Mouse (Mus musculus): ENCODE results near the gene Gng8. TPM values are rescaled to one million over a fixed set of nuclear protein-coding genes. Genes with fewer than 3 reads are reported as not detected.

The Gng8 gene
- polyA plus RNA-seq, 1 experiment from 2014 or later, result 12.1 TPM

DNA sequence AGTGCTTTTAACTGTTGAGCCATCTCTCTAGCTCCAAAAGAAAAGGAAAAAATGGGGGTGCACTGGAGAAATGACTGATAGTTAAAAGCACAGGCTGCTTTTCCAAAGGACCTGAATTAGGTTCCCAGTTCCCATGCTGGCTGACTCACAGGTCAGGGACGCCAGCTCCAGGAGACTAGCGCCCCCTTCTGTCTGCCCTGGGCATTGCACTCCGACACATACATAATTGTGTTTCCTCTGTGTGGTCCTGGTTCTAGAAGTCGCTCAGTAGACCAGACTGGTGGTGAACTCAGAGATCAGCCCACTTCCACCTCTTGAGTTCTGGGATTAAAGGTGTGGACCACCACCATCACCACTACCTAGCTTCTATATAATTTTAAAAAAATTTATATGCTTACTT is 45.7 kb downstream of the Gng8 start:
- H3K4me1 ChIP-seq, result peaks cover 35% of the 10 kb centered on the region
- H3K27ac ChIP-seq, result no peak overlapping the region
- no peaks in the 10 kb centered on the region for H3K9me3 ChIP-seq (replicated peaks)
- H3K4me3 ChIP-seq, result no peak overlapping the region
- H3K36me3 ChIP-seq, result no peaks in the 10 kb centered on the region
- no peak overlapping the region for H3K9ac ChIP-seq
- no peaks in the 10 kb centered on the region for H3K27me3 ChIP-seq
- no peak for ATAC-seq (ENCODE audit: low FRiP score)
- H3K4me2 ChIP-seq (replicated peaks), result no peak overlapping the region
- 45% methylated on average over 4 of the region's 4 CpGs for WGBS

DNA sequence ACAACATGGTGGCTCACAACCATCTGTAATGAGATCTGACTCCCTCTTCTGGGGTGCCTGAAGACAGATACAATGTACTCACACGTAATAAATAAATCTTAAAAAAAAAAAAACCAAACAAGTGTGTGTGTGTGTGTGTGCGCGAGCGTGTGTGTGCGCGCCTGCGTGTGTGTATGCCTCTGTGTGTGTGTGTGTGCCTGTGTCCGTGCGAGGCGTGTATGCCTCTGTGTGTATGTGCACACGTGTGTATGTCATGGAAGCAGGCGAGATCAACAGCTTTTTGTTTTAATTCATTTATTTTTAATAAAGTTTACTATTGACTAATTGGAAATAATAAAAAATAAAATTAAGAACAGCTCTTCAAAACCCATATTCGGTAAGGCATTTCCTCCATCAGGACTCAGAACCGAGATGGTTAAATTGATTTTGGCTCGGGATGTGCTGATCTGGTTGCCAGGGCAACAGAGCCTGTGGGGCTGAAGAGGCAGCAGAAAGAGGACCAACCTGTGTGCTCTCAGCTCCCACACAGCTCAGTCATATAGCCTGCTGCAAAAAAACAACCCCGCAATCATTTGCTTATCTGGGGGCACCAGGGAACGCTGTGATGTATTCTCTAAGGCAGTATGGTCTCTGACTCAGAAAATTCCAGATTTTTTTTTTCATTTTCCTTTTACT is 46.7 kb downstream of the Gng8 start:
- peak; percentile 77 for ATAC-seq (ENCODE audit: low FRiP score)
- Histone ChIP-seq H3K4me2 (replicated peaks) (peak overlapping the region; percentile 38), H3K4me1 (peaks cover 26% of the 10 kb centered on the region), H3K9me3 (replicated peaks) (no peaks in the 10 kb centered on the region), H3K27me3 (no peaks in the 10 kb centered on the region), H3K4me3 (no peak overlapping the region), H3K27ac (peak overlapping the region; percentile 79), H3K36me3 (no peaks in the 10 kb centered on the region), H3K9ac (no peak overlapping the region)
- 68% methylated on average over 17 of the region's 17 CpGs for WGBS

DNA sequence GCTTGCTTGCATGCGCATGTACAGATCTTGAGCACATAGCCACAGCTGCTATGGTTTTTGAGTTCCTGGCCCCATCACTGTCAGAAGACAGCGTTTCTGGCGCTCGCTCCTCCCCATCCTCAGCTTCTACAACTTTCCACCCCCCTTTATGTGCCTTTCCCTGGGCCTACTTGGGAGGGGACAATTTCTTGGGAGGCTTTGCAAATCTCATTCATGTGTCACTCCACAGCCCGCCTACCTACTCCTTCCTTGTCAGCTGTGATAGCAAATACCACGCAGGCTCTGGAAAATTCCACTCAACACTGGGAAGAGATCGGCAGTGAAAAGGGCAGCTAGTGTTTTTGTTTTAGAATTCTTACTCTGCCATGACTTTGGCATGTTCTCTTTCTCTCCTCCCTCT is 48.7 kb downstream of the Gng8 start:
- peak overlapping the region; percentile 53; the same call in 1 of the 2 replicates for H3K27ac ChIP-seq

DNA sequence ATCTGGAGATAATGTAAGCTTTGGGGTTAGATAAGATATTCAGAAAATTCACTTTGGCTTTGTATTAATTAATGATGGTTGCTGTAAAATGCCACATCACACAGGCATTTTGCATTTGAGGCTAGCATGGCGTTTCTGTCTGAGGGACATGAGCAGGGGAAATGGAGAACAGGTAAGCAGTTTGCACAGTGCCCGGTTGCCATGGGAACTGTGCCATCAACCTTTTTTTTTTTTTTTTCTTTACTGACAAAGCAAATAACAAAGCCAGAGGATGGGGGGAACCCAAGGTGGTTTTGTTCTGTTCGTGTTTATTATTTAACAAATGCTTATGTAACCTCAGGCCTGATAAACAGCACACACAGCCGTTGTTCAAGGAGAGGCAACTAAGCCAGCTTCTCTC is 51.3 kb downstream of the Gng8 start:
- WGBS, result 50% methylated on average over 4 of the region's 4 CpGs
- Histone ChIP-seq H3K36me3 (no peaks in the 10 kb centered on the region), H3K4me3 (no peak overlapping the region), H3K4me2 (replicated peaks) (no peak overlapping the region), H3K9ac (no peak overlapping the region), H3K9me3 (replicated peaks) (no peaks in the 10 kb centered on the region), H3K27ac (peak overlapping the region; percentile 89), H3K4me1 (peaks cover 59% of the 10 kb centered on the region), H3K27me3 (peaks cover 29% of the 10 kb centered on the region)
- no peak for ATAC-seq (ENCODE audit: low FRiP score)

More for the DNA sequence above, 48.7 kb downstream of the Gng8 start:
- ATAC-seq (ENCODE audit: low FRiP score), result no peak
- Histone ChIP-seq H3K4me3 (no peak overlapping the region), H3K27me3 (peaks cover 4% of the 10 kb centered on the region), H3K4me2 (replicated peaks) (no peak overlapping the region), H3K9me3 (replicated peaks) (no peaks in the 10 kb centered on the region), H3K4me1 (peaks cover 34% of the 10 kb centered on the region), H3K36me3 (no peaks in the 10 kb centered on the region), H3K9ac (no peak overlapping the region)
- 43% methylated on average over 7 of the region's 7 CpGs for WGBS

DNA sequence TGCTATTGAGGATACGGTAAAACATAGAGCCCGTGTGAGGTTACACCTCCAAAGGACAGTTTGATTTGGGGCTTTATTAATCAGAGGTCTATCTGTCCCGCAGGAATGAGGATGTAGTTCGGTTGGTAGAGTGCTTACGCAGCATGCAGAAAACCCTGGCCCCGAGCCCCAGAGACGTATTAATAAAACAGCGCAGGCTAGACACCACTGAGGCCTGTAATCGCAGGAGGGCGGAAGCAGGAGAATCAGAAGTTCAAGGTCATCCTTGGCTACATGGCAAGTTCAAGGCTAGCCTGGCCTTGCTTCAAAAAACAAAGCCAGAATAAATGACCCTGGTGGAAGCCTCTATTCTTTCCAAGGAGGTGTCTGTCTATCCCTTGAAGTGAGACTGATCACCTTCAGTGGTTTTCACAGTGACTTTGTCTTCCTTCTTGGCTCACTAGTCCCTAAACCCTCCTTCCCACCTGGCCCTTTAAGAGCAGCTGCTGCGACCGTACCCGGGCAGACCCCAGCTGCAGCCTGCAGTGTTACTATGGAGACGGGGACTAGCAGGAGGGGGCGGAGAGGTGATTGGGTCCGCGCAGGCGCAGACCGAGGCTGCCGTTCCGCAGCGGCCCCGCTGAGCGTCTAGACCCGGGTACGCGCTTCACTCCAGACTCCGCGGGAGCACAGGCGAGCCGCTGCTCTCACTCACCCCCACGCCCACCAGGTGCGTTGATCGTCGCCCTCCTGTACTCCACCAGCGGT is 52.6 kb downstream of the Gng8 start, which contains the start of gene Pnmal2:
Gene Pnmal2, plus strand, starts transcription at position 622 of the 747 bp plus-strand sequence.
- peak; percentile 90 for ATAC-seq (ENCODE audit: low FRiP score)
- Histone ChIP-seq H3K36me3 (no peaks in the 10 kb centered on the region), H3K9ac (peak within 1 kb of the TSS; percentile 79), H3K4me1 (peaks cover 62% of the 10 kb centered on the region), H3K9me3 (replicated peaks) (no peaks in the 10 kb centered on the region), H3K4me3 (peak within 1 kb of the TSS; percentile 70), H3K4me2 (replicated peaks) (peak within 1 kb of the TSS; percentile 85), H3K27ac (peak within 1 kb of the TSS; percentile 89), H3K27me3 (peaks cover 43% of the 10 kb centered on the region)
- 14% methylated on average over 36 of the region's 36 CpGs for WGBS

DNA sequence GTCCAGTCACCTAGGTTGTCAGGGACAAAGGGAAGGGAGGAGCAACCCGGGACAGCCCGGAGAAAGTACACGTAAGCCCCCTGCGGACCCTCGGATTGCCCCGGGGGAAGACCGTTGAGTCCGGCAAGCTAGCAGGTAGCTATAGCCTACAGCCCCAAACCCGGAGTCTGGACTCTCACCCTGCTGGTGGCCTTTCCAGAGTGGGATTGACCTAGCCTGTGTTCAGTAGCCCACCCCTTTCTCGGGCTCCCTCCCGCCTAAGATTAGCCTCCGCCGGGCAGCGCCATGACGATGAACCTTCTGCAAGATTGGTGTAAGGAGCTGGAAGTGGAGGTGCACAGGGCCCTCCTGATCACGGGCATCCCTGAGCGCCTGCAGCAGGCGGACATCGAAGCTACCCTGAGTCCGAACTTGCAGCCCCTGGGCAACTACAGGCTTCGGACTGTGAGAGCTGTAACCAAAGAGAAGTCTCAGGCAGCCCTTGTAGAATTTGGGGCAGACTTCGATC is 53.3 kb downstream of the Gng8 start:
- peak overlapping the region; percentile 85 for H3K4me2 ChIP-seq (replicated peaks)
- H3K9ac ChIP-seq, result peak overlapping the region; percentile 79
- H3K9me3 ChIP-seq (replicated peaks), result no peaks in the 10 kb centered on the region
- peaks cover 67% of the 10 kb centered on the region for H3K4me1 ChIP-seq
- ATAC-seq (ENCODE audit: low FRiP score), result peak; percentile 29; the same call in 1 of the 2 replicates
- H3K4me3 ChIP-seq, result peak overlapping the region; percentile 70
- H3K36me3 ChIP-seq, result no peaks in the 10 kb centered on the region
- H3K27me3 ChIP-seq, result peaks cover 46% of the 10 kb centered on the region
- WGBS, result 1% methylated on average over 22 of the region's 22 CpGs
- peak overlapping the region; percentile 89 for H3K27ac ChIP-seq

Other genes with a start within 250 kb of the Gng8 start
- gene Ceacam15, start 216.1 kb upstream of the Gng8 start, polyA plus RNA-seq (2016; fragmentation: Nextera tagmentation; extraction: Ambion mirVana), result not detected in 2 replicates
- not detected in 2 replicates for gene Ceacam9, start 169.9 kb upstream of the Gng8 start, polyA plus RNA-seq (2016; fragmentation: Nextera tagmentation; extraction: Ambion mirVana)
- gene Ap2s1, start 153.4 kb upstream of the Gng8 start, polyA plus RNA-seq (2016; fragmentation: Nextera tagmentation; extraction: Ambion mirVana), result 262 and 292 TPM in 2 replicates
- gene Slc1a5, start 110.4 kb upstream of the Gng8 start, polyA plus RNA-seq (2016; fragmentation: Nextera tagmentation; extraction: Ambion mirVana), result 20.2 and 20.5 TPM in 2 replicates
- gene Strn4, start 75.9 kb upstream of the Gng8 start, polyA plus RNA-seq (2016; fragmentation: Nextera tagmentation; extraction: Ambion mirVana), result 180 and 183 TPM in 2 replicates
- 38.7 and 39.1 TPM in 2 replicates for gene Fkrp, start 75.1 kb upstream of the Gng8 start, polyA plus RNA-seq (2016; fragmentation: Nextera tagmentation; extraction: Ambion mirVana)
- 8.8 and 9.3 TPM in 2 replicates for gene Prkd2, start 48.9 kb upstream of the Gng8 start, polyA plus RNA-seq (2016; fragmentation: Nextera tagmentation; extraction: Ambion mirVana)
- 9.0 and 10.4 TPM in 2 replicates for gene Dact3, start 16.5 kb upstream of the Gng8 start, polyA plus RNA-seq (2016; fragmentation: Nextera tagmentation; extraction: Ambion mirVana)
- gene Ptgir, start 14.7 kb downstream of the Gng8 start, polyA plus RNA-seq (2016; fragmentation: Nextera tagmentation; extraction: Ambion mirVana), result 1.6 and 2.1 TPM in 2 replicates
- 185 and 210 TPM in 2 replicates for gene Calm3, start 32.3 kb downstream of the Gng8 start, polyA plus RNA-seq (2016; fragmentation: Nextera tagmentation; extraction: Ambion mirVana)
- 55.6 and 60.3 TPM in 2 replicates for gene Pnmal2, start 52.9 kb downstream of the Gng8 start, polyA plus RNA-seq (2016; fragmentation: Nextera tagmentation; extraction: Ambion mirVana)
- 24.0 and 27.3 TPM in 2 replicates for gene Pnmal1, start 67.9 kb downstream of the Gng8 start, polyA plus RNA-seq (2016; fragmentation: Nextera tagmentation; extraction: Ambion mirVana)
- gene Gm42372, start 91.3 kb downstream of the Gng8 start, polyA plus RNA-seq (2016; fragmentation: Nextera tagmentation; extraction: Ambion mirVana), result 1.0 and 1.7 TPM in 2 replicates
- 9.2 and 10.4 TPM in 2 replicates for gene Ccdc8, start 100.9 kb downstream of the Gng8 start, polyA plus RNA-seq (2016; fragmentation: Nextera tagmentation; extraction: Ambion mirVana)
- gene Ppp5c, start 136.1 kb downstream of the Gng8 start, polyA plus RNA-seq (2016; fragmentation: Nextera tagmentation; extraction: Ambion mirVana), result 101 and 102 TPM in 2 replicates
- gene Hif3a, start 170.6 kb downstream of the Gng8 start, polyA plus RNA-seq (2016; fragmentation: Nextera tagmentation; extraction: Ambion mirVana), result 7.9 and 9.5 TPM in 2 replicates
- 0.26 and 0.36 TPM in 2 replicates for gene Psg16, start 182.3 kb downstream of the Gng8 start, polyA plus RNA-seq (2016; fragmentation: Nextera tagmentation; extraction: Ambion mirVana)